Mouse (Mus musculus) small intestine, adult 2 months (tissue): ENCODE results near the gene Gcc2.
A peak's percentile ranks its signal among the peaks of the same experiment; 100 is the strongest.

Source experiments
- CTCF ChIP-seq: fragments of 200-500 bp; IDR thresholded peaks from 2 replicates; pipeline ENCODE4 v1.5.1; 2012; ENCODE audit warnings: low read depth, mild to moderate bottlenecking, control low read depth, inconsistent platforms, low read length, moderate library complexity, mixed read lengths; ENCODE audit not compliant: insufficient replicate concordance, insufficient read length; ENCODE audit errors: extremely low read depth
- POLR2A ChIP-seq: fragments of 200-500 bp; IDR thresholded peaks from 2 replicates; pipeline ENCODE4 v1.6.1; 2012; ENCODE audit warnings: low read depth, mild to moderate bottlenecking, control low read depth, inconsistent platforms, low read length, moderate library complexity

DNA sequence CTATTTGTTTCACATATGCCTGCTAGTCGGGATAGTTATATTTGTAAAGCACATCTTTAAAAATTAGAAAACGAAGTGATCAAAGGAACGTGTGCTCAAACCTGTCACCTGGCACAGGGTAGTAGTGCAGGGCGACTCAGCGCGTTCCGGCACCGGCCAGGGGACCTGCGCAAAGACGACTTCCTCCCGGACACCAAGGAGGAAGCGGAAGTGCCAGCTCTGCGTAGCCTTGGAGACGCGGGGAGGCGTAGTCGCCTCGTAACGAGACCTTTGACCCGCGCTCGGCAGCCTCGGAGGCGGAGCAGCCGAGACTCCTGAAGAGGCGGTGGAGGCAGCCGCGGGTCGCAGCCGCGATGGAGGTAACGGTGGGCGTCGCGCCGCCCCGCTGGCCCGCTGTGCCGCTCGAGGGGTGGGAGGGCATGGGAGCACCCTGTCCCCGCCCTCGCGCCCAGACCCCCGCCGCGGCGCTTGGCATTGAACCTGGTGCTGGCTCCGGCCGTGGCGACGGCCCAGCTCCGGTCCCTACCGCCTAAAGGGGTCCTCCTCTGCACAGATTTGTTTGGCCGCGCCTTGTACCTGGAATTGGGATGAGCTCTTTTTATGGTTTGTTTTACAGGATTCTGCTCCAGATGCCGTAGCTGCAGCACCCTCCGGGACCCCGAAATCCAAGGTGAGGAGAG, at the start of gene Gcc2:
- TF ChIP-seq CTCF (no peak), POLR2A (peak; percentile 55; the same call in 1 of the 2 replicates)
